Mouse (Mus musculus) cerebellum, adult 8-10 months (tissue): Measurements from ENCODE around the gene Gpr19.

ENCODE experiments used
- DNase-seq: peaks from one replicate; pipeline ENCODE4 v3.0.0; 2022

Gpr19 gene

DNA sequence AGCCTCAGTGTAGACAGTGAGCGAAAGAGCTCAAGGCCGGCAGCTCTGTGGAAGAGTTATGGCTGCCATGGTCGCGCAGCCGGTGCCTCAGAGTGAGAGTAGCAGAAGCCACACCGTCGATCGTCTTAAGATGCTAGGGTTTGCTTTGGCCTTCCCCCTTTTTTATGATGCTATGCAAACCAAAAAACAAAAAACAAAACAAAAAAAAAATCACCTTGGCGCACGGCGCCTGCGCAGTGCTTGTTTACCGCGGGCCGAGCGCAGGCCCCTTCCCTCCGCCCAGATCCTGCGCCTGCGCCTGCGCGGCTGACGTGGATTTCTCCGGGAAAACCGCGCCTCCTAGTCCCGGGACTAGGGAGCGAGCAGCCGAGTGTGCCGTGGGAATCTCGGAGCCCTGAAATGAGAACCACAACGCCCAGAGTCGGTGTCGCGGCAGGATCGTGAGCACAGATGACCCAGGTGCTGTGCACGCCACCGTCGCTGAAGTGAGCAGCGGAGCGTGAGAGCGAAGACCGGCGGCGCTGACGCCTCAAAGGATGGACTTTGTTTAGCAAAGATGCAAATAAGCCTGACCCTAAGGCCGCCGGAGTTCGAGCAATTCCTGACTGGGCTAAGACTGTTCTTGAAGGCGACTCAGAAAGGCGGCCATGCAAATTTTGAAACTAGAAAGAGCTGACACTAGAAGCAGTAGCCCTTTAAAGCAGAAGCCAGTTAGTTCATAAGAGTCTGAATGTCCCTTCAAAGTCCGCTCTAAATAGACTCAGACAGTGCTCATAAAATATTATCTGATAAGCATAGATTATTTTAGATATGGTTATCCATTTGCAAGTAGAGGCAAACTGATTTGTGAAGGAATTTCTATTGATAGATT is at the start of gene Gpr19:
Gpr19 (minus strand) TSS at position 484 of the 871 bp plus-strand sequence.
- peak; percentile 91 for DNase-seq

- peak; percentile 71 for DNase-seq
These were observed 49.1 kb upstream of the Gpr19 start for GRCm38 (mm10) chr6:134947311-134948087.

DNA sequence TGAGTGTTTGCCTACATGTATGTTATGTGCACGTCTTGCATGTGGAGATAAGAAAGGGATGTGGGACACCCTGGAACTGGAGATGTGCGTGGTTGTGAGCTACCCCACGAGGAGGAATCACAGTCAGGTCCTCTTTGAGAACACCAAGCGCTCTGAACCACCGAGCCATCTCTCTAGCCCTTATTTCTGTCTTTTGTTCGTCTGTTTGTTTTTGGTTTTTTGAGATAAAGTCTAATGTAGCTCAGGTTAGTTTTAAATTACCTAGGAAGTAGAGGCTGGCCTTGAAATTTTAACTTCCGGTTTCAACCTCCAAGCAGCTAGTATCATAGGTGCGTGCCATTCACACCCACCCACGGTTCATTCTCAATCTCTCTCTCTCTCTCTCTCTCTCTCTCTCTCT is 48.5 kb upstream of the Gpr19 start:
- no peak for DNase-seq

DNA sequence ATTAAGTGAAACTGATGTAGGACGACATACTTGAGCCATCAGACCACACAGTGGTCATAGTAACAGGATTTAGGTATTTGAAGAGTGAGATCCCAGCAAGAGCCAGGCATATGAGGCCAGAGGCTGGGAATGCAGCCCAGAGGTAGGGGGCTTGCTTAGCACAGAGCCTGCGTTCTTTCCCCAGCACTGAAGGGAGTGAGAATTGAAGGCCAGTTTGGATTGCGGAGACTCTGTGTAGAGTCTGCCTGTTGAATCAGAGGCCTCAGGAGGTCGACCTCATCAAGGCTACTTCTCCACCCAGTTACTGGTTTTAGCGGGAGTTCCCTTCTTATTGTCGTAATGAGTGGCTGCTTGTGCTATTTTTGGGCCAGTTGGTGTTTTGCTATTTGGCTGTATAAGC is 47.7 kb upstream of the Gpr19 start:
- DNase-seq, result no peak

DNA sequence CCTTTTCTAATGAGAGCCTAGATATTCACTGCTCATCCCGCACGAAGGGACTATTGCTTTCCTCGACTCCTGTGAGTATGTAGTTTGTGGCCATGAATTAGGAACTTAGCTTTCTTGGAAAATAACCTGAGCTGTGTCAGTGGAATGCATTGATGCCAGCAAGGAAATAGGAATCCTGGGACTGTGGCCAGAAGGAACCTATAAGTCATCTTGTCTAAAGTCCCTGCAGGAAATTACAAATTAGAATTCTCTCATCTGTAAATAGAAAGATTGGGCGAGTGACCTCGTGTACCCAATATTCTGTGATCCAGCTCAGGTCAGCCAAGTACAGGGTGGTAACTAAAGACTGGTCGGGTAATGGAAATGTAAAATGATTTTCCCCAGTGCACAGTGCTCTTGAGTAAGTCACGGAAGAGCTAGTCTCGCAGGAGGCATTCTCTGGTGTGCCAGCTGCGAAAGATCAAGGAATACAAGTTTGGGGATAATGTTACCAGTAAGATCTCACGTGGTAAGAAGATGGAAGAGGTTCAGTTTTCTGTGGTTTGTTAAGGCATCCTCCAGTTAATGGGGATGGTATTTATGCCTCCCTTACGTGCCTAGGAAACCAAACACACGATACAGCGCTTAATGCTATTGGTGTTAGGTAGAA is 45.5 kb upstream of the Gpr19 start:
- DNase-seq, result no peak

GRCm38 (mm10) chr6:134939781-134940180 is 41.4 kb upstream of the Gpr19 start:
- DNase-seq, result no peak

DNA sequence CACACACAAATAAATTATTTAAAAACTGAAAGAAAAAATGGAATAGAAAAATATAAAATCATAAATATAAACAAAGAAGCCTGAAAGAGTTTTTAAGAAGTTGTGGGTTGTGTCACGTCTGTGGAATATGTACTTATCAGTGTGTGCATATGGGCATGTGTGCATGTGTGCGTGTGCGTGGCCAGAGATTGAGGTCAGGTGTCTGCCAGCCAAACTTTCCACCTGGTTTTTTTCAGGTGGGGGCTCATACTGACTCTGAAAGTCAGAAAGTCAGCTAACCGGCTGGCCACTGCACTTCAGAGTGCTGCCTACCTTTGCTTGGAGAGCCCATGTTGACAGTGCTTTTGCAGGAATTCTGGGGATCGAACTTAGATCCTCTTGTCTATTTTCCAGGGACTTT is 35.9 kb upstream of the Gpr19 start:
- no peak for DNase-seq

GRCm38 (mm10) chr6:134933207-134933558 is 34.8 kb upstream of the Gpr19 start:
- no peak for DNase-seq

DNA sequence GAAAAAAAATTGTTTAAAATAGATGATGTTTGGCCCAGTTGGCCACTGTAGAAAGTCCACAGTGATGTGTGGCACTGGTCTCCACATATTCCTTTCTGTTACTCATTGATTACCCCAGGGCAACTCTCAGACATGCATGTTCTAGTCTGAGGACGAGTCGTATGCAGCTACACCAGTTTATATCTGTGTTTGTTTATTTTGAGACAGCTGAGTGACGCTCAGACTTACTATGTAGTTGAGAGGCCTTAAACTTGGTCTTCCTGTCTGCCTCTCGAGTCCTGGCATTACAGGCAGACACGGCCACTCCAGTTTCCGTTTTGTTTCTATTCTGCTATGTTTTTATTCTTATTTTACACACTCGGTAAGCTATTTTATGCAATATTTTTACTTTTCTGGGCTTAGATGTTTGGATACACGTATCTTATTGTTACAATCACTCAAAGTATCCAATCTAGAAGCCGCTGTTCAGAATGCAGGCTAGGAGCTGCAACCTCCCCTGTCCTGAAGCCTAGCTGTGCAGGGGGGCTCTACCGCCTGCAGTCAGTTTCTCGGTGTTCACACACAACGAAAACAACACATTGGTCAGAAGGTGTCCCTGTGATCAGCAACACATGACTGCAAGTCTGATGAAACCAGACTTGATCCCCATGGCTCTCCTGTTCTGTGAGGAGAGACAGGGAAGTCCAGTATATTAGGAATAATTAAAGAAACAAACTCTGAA is 34.3 kb upstream of the Gpr19 start:
- DNase-seq, result no peak

DNA sequence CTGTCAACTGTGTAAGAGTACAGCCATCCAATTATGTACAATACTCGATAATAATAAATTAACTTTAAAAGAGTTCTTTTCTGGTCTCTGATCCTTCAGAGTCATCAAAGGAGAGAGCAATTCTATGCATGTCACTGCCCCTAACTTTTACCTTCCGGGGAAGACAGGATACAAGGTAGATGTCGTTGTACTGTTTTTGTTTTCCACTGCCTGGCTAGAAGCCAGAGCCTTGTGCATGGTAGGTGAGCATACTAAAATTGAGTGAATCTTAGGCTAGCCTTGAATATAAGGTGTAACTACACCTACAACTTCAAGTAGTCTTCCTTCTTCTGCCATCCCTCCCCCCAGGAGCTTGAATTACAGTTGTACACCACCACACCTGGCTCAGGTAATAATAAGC is 32.8 kb upstream of the Gpr19 start:
- no peak for DNase-seq

- DNase-seq, result no peak
These were observed 32.0 kb upstream of the Gpr19 start for GRCm38 (mm10) chr6:134930383-134930782.

DNA sequence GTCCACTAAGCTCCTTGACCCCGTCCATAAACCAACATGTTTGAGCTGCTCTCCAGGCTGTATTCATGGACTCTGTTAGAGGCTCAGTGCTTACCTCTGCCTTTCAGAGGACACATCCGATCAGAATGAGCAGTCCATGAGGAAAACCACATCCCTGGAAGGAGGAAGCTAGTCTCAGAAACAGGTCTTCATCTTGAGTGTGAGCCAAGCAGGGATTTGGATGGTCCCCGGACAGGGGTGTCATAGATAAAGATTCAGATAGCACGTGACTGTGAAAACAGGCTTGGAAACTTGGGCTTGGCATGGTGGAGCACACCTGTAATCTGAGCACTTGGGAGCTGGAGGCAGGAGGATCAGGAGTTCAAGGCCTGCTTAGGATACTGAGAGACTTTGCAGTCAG is 31.5 kb upstream of the Gpr19 start:
- no peak for DNase-seq

DNA sequence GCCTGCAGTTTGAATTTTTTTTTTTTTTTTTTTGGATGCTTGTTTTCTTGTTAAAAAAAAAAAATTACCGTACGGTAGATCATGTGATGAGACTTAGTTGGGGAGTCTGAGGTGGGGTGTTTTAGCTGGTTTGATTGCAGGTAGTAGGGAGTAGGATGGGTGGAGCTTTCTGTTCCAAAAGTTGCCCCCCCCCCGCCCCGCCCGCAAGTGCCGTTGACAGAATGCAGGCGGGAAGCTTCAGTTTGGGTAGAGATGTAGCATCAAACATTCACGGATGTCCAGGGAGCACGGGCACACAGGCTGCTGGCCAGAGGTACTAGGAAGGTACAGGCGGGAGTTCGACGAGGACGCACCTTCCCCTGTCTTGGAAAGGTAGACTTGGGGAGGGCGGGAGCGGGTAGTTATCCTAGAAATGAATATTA is 30.5 kb upstream of the Gpr19 start:
- no peak for DNase-seq

DNA sequence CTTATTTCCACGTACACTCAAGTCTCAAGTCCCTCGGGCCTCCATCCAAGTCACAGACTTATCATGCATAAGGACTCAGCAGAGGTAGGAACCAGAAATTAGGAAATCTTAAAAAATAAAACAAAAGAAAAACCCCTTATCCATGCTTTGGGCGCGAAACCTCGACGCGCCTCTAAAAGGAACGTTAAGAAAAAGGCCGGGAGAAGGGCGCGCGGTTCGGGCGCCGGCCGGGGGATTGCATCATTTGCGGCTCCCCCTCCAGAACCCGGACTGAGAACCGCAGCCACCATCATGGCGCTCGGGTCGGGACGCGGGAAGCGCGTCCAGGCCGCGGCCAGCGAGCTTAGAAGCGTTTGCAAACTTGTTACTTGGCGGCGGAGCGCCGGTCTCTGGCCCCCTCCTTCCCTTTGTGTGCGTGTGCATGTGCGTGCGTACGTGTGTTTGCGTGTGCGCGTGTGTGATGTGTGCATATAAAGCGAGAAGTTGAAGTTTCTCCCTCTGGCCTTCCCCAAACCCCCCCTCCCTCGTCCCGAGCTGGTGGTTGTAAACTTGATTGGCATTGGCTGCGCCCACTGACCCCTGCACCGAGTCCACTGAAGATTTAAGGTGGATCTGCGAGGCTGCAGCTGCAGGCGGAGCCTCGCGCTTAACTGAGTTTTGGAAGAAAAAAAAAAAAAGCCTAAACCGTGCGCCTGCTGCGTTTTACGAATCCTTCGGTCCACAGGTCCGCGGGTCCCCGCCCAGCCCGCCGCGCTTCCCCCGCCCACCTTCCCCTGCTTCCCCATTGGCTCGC is 29.9 kb upstream of the Gpr19 start:
- DNase-seq, result peak; percentile 67

DNA sequence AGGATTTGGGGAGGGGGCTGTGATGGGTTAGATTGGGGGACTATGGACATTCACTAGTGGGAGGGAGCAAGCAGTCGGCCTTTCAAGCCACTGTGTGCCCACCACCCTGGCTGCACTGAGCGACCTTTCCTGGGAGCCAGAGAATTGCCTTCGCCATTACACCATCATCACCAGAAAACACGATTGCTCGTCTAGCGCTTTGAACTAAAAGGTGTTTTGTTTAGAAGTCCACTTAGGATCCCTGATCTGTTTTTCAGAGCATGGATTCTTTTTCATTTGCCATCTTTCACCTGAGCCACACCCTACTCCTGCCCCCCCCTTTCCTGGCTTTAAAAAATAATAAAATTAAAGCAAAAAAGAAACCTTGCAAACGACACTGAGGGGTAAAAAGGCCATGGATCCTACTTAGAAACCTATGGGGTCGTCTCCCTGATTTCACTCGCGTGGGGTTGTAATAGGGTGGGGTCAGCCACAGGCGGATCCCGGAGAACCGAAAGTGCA is 29.3 kb upstream of the Gpr19 start:
- no peak for DNase-seq

- DNase-seq, result peak; percentile 50
These were observed 28.6 kb upstream of the Gpr19 start for GRCm38 (mm10) chr6:134926803-134927594.

DNA sequence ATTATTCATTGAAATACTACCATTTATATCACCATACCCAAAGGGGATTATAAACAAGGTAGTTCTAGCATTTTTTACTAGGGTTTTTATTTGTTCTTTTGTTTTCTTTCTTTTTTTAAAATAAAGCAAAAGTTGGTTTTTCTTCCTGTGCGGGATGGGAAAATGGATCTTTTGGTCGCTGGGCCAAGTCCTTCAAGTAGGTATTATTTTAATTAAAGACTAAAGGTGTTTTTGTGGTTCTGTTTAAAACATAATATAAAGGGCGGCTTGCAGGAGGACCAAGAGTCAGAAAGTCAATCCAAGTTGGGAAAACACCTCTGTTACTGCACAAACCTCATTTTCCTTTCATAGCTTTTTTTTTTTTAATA is 27.9 kb upstream of the Gpr19 start:
- DNase-seq, result no peak

DNA sequence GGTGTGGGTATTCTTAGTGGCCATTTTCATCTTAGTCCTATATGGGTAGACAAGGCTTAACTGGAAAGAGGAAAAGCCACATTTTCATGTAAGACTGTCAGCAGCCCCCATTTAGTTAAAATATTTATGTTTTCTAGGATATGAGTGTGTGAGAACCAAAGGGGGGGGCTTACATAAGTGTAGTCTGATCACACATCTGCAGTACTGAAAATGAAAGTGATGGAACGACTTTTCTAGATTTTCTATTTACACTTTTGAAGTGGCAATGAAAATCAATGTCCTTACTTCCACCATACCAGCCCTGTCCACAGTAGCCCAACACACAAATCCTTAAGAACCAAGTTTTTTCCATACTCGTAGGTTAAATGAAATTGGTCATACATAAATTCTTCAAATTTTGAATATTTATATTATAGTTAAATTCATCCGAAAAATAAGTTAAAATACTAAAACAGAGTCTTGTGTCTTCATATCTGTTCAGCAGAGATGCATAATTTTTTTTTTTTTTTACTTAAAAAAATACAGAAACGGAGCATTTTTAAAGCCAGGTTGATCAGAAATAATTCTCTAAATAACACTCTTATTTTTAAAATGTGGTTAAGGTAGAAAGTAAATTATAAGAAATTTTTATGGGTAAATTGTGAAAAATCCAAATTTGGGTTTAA is 27.4 kb upstream of the Gpr19 start:
- no peak for DNase-seq

- no peak for DNase-seq
These were observed 25.9 kb upstream of the Gpr19 start for GRCm38 (mm10) chr6:134924262-134924661.

DNA sequence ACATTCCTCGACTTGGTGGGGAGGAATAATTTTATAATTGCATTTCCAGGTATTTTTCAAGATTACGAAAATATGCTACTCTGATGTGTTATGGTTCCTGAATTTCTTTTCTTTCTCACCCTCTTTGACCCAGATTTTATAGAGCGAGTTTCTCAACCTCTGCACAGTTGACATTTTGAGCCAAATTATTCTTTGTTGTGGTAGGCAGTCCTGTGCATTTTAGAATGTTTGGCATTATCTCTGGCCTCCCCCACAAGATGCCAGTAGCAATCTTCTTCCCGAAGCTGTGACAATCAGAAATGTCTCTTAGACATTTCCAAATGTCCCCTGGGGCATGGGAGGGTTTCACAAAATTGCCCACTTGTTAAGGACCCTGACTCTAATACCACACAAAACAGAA is 25.3 kb upstream of the Gpr19 start:
- DNase-seq, result no peak
